Mouse (Mus musculus) cerebellum, adult 2 months (tissue): Measurements from ENCODE around the gene Smr2.

Experiments
- CTCF ChIP-seq: fragments of 200-500 bp; IDR thresholded peaks from 2 replicates; pipeline ENCODE4 v1.5.1; 2011; ENCODE audit warnings: low read depth, mild to moderate bottlenecking, control low read depth, low read length, moderate library complexity, borderline replicate concordance; ENCODE audit not compliant: insufficient read depth
- POLR2A ChIP-seq: fragments of 200-500 bp; IDR thresholded peaks from 2 replicates; pipeline ENCODE4 v1.6.1; 2011; ENCODE audit warnings: low read length, control low read depth, borderline replicate concordance; ENCODE audit not compliant: insufficient read depth

DNA sequence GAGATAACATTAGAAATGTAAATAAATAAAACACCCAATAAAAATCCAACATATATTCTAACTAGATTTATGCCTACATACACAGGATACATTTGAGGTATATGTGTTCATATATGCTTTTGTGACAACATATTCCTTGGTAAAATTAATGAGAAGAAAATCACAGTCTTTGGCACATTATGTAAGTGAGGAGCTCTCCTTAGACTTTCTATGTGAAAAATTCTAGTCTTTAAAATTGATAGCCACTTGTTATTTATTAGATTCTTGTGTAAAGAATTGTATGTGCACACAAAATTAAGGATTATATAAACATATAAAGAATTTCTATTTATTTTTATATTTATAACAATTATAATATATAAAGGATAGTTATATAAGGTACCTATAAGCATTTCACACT, 67.6 kb downstream of the Smr2 start, which contains the start of gene Gm11115:
- no peak for TF ChIP-seq POLR2A
- TF ChIP-seq CTCF = no peak
